Mouse (Mus musculus) heart, adult 8-10 months (tissue): ENCODE data around the gene Gm20388. TPM values are rescaled to one million over a fixed set of nuclear protein-coding genes. Genes with fewer than 3 reads are reported as not detected.

ENCODE experiments used
- DNase-seq: peaks from one replicate; pipeline ENCODE4 v3.0.0; 2022; ENCODE audit warnings: low spot score
- total RNA-seq, 4 experiments: library from RNA; stranded (reverse); gene quantifications; 2 replicates each; pipeline ENCODE4 v1.2.4; 2022

Gene Gm20388
- total RNA-seq, 4 experiments from 2014 or later: 4.2 to 6.7 TPM; not detected in 2

- DNase-seq: no peak
These were observed 3435.2 kb downstream of the Gm20388 start for GRCm38 (mm10) chr8:123345856-123346255.

- DNase-seq: no peak
These were observed 3436.7 kb downstream of the Gm20388 start for GRCm38 (mm10) chr8:123347293-123347692.

- DNase-seq: no peak
These were observed 3437.7 kb downstream of the Gm20388 start for GRCm38 (mm10) chr8:123348237-123348843.

GRCm38 (mm10) chr8:123349073-123349472 lies 3438.4 kb downstream of the Gm20388 start:
- DNase-seq: no peak

GRCm38 (mm10) chr8:123352118-123352517 lies 3441.5 kb downstream of the Gm20388 start:
- no peak for DNase-seq

GRCm38 (mm10) chr8:123352786-123353185 lies 3442.1 kb downstream of the Gm20388 start:
- no peak for DNase-seq

- no peak for DNase-seq
These were observed 3442.6 kb downstream of the Gm20388 start for GRCm38 (mm10) chr8:123353216-123353615.

- DNase-seq: peak; percentile 72
These were observed 3450.6 kb downstream of the Gm20388 start for GRCm38 (mm10) chr8:123361082-123361739.

- DNase-seq: peak; percentile 93
These were observed 3463.0 kb downstream of the Gm20388 start, which contains the start of gene Tcf25 for GRCm38 (mm10) chr8:123373403-123374238. Gene Tcf25 (plus strand): TSS chr8:123373753.

GRCm38 (mm10) chr8:123374239-123374578 lies 3463.6 kb downstream of the Gm20388 start:
- peak; percentile 92 for DNase-seq

GRCm38 (mm10) chr8:123375701-123376100 lies 3465.1 kb downstream of the Gm20388 start:
- DNase-seq: no peak

- no peak for DNase-seq
These were observed 3465.5 kb downstream of the Gm20388 start for GRCm38 (mm10) chr8:123376106-123376505.

- no peak for DNase-seq
These were observed 3471.1 kb downstream of the Gm20388 start for GRCm38 (mm10) chr8:123381711-123382110.

GRCm38 (mm10) chr8:123382516-123382915 lies 3471.9 kb downstream of the Gm20388 start:
- no peak for DNase-seq

GRCm38 (mm10) chr8:123384883-123385540 lies 3474.4 kb downstream of the Gm20388 start:
- DNase-seq: no peak

- DNase-seq: no peak
These were observed 3476.4 kb downstream of the Gm20388 start for GRCm38 (mm10) chr8:123387041-123387440.

GRCm38 (mm10) chr8:123387801-123388200 lies 3477.2 kb downstream of the Gm20388 start:
- DNase-seq: no peak

- no peak for DNase-seq
These were observed 3478.4 kb downstream of the Gm20388 start for GRCm38 (mm10) chr8:123389026-123389425.

GRCm38 (mm10) chr8:123398308-123398707 lies 3487.7 kb downstream of the Gm20388 start:
- DNase-seq: no peak

- DNase-seq: no peak
These were observed 3491.3 kb downstream of the Gm20388 start for GRCm38 (mm10) chr8:123401936-123402335.

GRCm38 (mm10) chr8:123402730-123403326 lies 3492.2 kb downstream of the Gm20388 start:
- DNase-seq: peak; percentile 19
